Mouse (Mus musculus): Measurements from ENCODE around the gene Ube2g2. TPM values are rescaled to one million over a fixed set of nuclear protein-coding genes. Genes with fewer than 3 reads are reported as not detected.
A peak's percentile ranks its signal among the peaks of the same experiment; 100 is the strongest.

Ube2g2 gene
- 50.4 and 53.0 TPM in 2 replicates for polyA plus RNA-seq (2014; fragmentation: Nextera tagmentation; extraction: Ambion mirVana)

DNA sequence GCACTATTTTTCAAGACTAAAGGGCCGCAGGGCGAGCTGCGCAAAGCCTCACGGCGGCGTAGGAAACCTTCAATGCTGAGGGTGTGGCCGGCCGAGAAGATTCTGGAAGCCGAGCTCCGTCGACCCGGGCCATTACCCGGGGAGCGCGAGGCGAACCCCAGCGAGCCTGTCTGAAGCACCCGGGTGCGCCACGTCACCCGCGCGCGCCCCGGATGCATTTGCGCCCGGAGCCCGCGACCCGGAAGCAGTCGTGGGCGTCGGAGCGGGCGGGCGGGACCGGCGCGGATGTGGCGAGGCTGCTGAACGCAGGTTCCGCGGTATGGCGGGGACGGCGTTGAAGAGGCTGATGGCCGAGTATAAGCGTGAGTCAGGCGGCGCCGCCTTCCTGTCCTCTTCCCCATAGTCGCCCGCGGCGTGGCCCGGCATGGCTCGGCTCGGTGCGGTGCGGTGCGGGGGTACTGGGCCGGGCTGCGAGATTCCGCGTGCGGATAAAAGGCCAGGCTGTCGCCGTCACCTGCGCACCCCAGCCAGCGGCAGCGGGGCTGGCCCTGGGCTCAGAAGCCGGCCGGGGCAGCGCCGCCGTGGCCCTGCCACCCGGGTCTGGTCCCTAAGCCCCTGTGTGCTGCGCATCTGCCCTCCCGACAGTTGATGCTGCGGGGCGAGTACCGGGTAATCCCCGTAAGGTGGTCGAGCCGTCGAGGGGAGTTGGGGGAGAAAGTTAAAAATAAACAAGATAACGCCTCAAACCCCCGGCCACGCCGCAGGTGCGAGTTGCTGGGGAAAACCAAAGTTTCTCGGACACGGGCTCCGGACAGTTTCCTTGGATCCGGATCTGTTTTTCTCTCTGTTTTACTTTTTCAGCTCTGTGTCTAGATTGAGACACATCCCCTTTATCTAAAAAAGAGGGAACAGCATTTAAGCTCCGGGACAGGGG, at the start of gene Ube2g2:
Ube2g2 (plus strand) TSS at position 221 of the 934 bp plus-strand sequence.
- peak within 1 kb of the TSS; percentile 94 for H3K9ac ChIP-seq (ENCODE audit: low read length)
- under 1% methylated on average over 96 of the region's 96 CpGs for WGBS
- H3K9me3 ChIP-seq (ENCODE audit: control insufficient read depth, low read length): no peaks in the 10 kb centered on the region
- H3K27me3 ChIP-seq (ENCODE audit: control insufficient read depth, insufficient read depth, low read length): no peaks in the 10 kb centered on the region
- H3K4me1 ChIP-seq (ENCODE audit: control insufficient read depth in 2 of 2, insufficient read depth in 2 of 2, low read length in 2 of 2): peaks cover 14 to 29% of the 10 kb centered on the region in 2 experiments
- peak within 1 kb of the TSS; percentile 84 for H3K4me2 ChIP-seq (ENCODE audit: low read length)
- peaks cover 25% of the 10 kb centered on the region for H3K36me3 ChIP-seq (ENCODE audit: control insufficient read depth, insufficient read depth, low read length)
- H3K27ac ChIP-seq (replicated peaks in 1 of 2; ENCODE audit: control insufficient read depth in 1 of 2, insufficient read depth in 1 of 2, low read depth in 2 of 2, low read length in 2 of 2): peak within 1 kb of the TSS; percentile 76 to 83
- peak; percentile 84 for ATAC-seq (ENCODE audit: insufficient number of reproducible peaks, insufficient read depth, low FRiP score, low read depth)
- H3K4me3 ChIP-seq (ENCODE audit: control insufficient read depth in 1 of 2, insufficient read depth in 1 of 2, low read depth in 1 of 2, low read length in 2 of 2): peak within 1 kb of the TSS; percentile 90 to 98

DNA sequence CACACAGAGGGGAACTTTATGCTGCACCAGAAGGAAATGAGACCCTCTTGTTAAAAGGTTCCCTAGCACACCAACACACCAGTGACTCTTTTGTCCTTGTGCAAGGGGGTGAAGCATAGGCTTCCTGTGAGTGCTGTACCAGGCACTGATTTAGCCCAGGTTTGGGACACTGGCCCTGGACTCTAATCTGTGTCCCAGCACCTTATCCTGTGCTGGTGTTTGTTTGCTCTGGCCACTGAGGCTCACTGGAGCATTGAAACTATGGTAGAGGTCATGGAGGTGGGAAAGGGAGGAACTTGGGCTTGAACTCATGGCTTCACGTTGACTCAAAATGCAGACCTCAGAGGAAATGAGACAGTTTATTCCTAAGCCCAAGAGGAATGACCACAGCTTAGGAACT, 48.9 kb upstream of the Ube2g2 start:
- H3K9me3 ChIP-seq (ENCODE audit: control insufficient read depth, low read length): no peaks in the 10 kb centered on the region
- no peak overlapping the region for H3K4me2 ChIP-seq (ENCODE audit: low read length)
- no peak overlapping the region for H3K27ac ChIP-seq (replicated peaks in 1 of 2; ENCODE audit: control insufficient read depth in 1 of 2, insufficient read depth in 1 of 2, low read depth in 2 of 2, low read length in 2 of 2)
- H3K4me1 ChIP-seq (ENCODE audit: control insufficient read depth in 2 of 2, insufficient read depth in 2 of 2, low read length in 2 of 2): no peaks in the 10 kb centered on the region; a peak in 1 of 4 replicates
- no peak overlapping the region for H3K4me3 ChIP-seq (ENCODE audit: control insufficient read depth in 1 of 2, insufficient read depth in 1 of 2, low read depth in 1 of 2, low read length in 2 of 2)
- WGBS: 100% methylated on average over 1 of the region's 1 CpGs
- no peak overlapping the region for H3K9ac ChIP-seq (ENCODE audit: low read length)
- H3K27me3 ChIP-seq (ENCODE audit: control insufficient read depth, insufficient read depth, low read length): no peaks in the 10 kb centered on the region
- no peaks in the 10 kb centered on the region for H3K36me3 ChIP-seq (ENCODE audit: control insufficient read depth, insufficient read depth, low read length)
- ATAC-seq (ENCODE audit: insufficient number of reproducible peaks, insufficient read depth, low FRiP score, low read depth): no peak

- ATAC-seq (ENCODE audit: insufficient number of reproducible peaks, insufficient read depth, low FRiP score, low read depth): no peak
- WGBS: 50% methylated on average over 10 of the region's 10 CpGs
Measured at GRCm38 (mm10) chr10:77580027-77580920, 41.8 kb upstream of the Ube2g2 start.

DNA sequence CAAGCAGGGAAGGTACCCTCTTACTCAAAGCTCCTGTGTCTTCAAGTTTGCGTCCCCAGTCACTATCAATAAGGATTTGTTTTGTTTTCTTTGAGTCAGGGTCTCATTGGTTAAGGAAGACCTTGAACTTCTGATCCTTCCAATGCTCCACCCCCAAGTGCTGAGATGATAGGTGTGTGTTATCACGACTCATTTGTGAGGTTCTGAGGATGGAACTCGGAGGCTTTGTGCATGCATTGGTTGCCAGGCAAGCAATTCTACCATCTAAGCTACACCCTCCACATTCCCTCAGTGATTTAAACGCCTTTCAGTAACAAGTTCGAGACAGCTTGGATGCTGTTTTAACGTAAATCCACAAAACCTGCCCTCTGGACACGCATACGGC, 41.1 kb upstream of the Ube2g2 start:
- H3K27ac ChIP-seq (replicated peaks in 1 of 2; ENCODE audit: control insufficient read depth in 1 of 2, insufficient read depth in 1 of 2, low read depth in 2 of 2, low read length in 2 of 2): peak overlapping the region; percentile 82 to 95
- peaks cover 8 to 24% of the 10 kb centered on the region in 2 experiments for H3K4me1 ChIP-seq (ENCODE audit: control insufficient read depth in 2 of 2, insufficient read depth in 2 of 2, low read length in 2 of 2)
- ATAC-seq (ENCODE audit: insufficient number of reproducible peaks, insufficient read depth, low FRiP score, low read depth): no peak
- peak overlapping the region; percentile 42 to 80 for H3K4me3 ChIP-seq (ENCODE audit: control insufficient read depth in 1 of 2, insufficient read depth in 1 of 2, low read depth in 1 of 2, low read length in 2 of 2)
- WGBS: 4% methylated on average over 8 of the region's 8 CpGs
- no peaks in the 10 kb centered on the region for H3K27me3 ChIP-seq (ENCODE audit: control insufficient read depth, insufficient read depth, low read length)
- H3K9ac ChIP-seq (ENCODE audit: low read length): peak overlapping the region; percentile 69
- peaks cover 4% of the 10 kb centered on the region; the same call in 1 of the 2 replicates for H3K36me3 ChIP-seq (ENCODE audit: control insufficient read depth, insufficient read depth, low read length)
- H3K4me2 ChIP-seq (ENCODE audit: low read length): peak overlapping the region; percentile 84
- H3K9me3 ChIP-seq (ENCODE audit: control insufficient read depth, low read length): no peaks in the 10 kb centered on the region

More at GRCm38 (mm10) chr10:77580027-77580920, 41.8 kb upstream of the Ube2g2 start:
- Histone ChIP-seq H3K4me3 (ENCODE audit: control insufficient read depth in 1 of 2, insufficient read depth in 1 of 2, low read depth in 1 of 2, low read length in 2 of 2) (no peak overlapping the region), H3K36me3 (ENCODE audit: control insufficient read depth, insufficient read depth, low read length) (no peaks in the 10 kb centered on the region), H3K27me3 (ENCODE audit: control insufficient read depth, insufficient read depth, low read length) (no peaks in the 10 kb centered on the region), H3K4me1 (ENCODE audit: control insufficient read depth in 2 of 2, insufficient read depth in 2 of 2, low read length in 2 of 2) (peaks cover 8 to 21% of the 10 kb centered on the region in 2 experiments), H3K9me3 (ENCODE audit: control insufficient read depth, low read length) (no peaks in the 10 kb centered on the region), H3K27ac (replicated peaks in 1 of 2; ENCODE audit: control insufficient read depth in 1 of 2, insufficient read depth in 1 of 2, low read depth in 2 of 2, low read length in 2 of 2) (peak overlapping the region; percentile 37 to 60), H3K9ac (ENCODE audit: low read length) (peak overlapping the region; percentile 69; the same call in 1 of the 2 replicates), H3K4me2 (ENCODE audit: low read length) (peak overlapping the region; percentile 84; the same call in 1 of the 2 replicates)

DNA sequence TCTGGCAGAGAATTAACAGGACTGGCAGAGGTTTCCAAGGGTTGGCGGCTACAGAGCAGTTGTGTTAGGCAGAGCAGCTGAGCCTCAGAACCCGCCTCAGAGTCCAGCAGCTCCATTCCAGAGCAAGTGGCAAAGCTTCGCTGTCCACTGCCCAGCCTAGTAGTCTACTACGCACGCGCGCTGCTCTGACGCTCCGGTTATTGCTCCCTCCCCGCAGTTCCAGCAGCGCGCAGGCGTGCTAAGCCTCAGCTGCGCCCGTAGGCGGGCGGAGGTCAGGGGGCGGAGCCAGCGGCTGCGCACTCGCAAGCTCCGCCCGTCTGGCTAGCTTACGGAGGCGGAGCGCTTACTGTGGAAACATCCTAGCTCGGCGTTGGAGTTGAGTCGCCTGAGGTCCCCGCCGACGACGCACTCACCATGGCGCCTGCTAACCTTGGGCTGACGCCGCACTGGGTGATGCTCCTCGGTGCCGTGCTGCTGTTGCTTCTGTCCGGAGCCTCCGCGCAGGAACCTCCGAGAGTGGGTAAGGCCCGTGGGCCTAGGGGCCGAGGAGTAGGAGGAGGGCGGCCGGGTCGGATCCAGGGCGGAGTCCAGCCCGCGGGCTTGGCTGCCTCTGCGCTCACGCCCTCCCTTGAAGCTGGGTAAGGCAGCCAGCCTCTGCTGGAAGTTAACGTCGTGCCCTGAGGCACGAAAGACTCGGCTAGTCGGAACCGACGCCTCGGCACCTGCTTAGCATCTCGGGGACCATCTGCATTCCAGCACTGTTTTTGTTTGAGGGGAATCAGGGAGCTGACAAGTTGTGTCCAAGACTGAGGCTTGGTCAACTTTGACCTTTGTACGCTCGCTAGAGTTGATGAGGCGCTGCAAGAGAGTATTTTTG, 40.4 kb upstream of the Ube2g2 start, which contains the start of gene Pttg1ip:
Pttg1ip (plus strand) TSS at position 313 of the 877 bp plus-strand sequence.
- under 1% methylated on average over 64 of the region's 64 CpGs for WGBS
- peak within 1 kb of the TSS; percentile 89 for H3K9ac ChIP-seq (ENCODE audit: low read length)
- H3K27ac ChIP-seq (replicated peaks in 1 of 2; ENCODE audit: control insufficient read depth in 1 of 2, insufficient read depth in 1 of 2, low read depth in 2 of 2, low read length in 2 of 2): peak within 1 kb of the TSS; percentile 92 to 95
- peak within 1 kb of the TSS; percentile 79 to 80 for H3K4me3 ChIP-seq (ENCODE audit: control insufficient read depth in 1 of 2, insufficient read depth in 1 of 2, low read depth in 1 of 2, low read length in 2 of 2)
- H3K27me3 ChIP-seq (ENCODE audit: control insufficient read depth, insufficient read depth, low read length): no peaks in the 10 kb centered on the region
- H3K36me3 ChIP-seq (ENCODE audit: control insufficient read depth, insufficient read depth, low read length): peaks cover 9% of the 10 kb centered on the region; the same call in 1 of the 2 replicates
- peak within 1 kb of the TSS; percentile 84 for H3K4me2 ChIP-seq (ENCODE audit: low read length)
- H3K4me1 ChIP-seq (ENCODE audit: control insufficient read depth in 2 of 2, insufficient read depth in 2 of 2, low read length in 2 of 2): peaks cover 8 to 30% of the 10 kb centered on the region in 2 experiments
- no peaks in the 10 kb centered on the region for H3K9me3 ChIP-seq (ENCODE audit: control insufficient read depth, low read length)
- peak; percentile 95 for ATAC-seq (ENCODE audit: insufficient number of reproducible peaks, insufficient read depth, low FRiP score, low read depth)

DNA sequence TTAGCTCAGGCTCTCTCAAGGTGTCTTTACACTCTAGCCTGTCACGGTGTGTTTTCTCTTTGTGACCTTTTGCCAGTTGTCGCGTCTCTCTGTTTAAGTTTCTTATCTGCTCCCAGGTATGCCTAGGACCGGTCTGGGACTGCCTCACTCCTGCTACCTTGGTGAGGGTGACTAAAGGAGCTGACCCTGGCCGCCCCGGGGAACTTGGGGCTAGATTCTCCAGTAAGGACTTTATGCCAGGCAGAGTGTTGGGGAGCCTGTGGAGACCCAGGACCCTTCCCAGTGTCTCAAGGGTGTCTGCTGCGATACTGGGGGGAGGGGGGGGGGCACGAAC, 39.8 kb upstream of the Ube2g2 start:
- WGBS: 6% methylated on average over 8 of the region's 8 CpGs
- peaks cover 9 to 33% of the 10 kb centered on the region in 2 experiments for H3K4me1 ChIP-seq (ENCODE audit: control insufficient read depth in 2 of 2, insufficient read depth in 2 of 2, low read length in 2 of 2)
- H3K9me3 ChIP-seq (ENCODE audit: control insufficient read depth, low read length): no peaks in the 10 kb centered on the region
- ATAC-seq (ENCODE audit: insufficient number of reproducible peaks, insufficient read depth, low FRiP score, low read depth): no peak
- no peaks in the 10 kb centered on the region for H3K27me3 ChIP-seq (ENCODE audit: control insufficient read depth, insufficient read depth, low read length)
- H3K4me3 ChIP-seq (ENCODE audit: control insufficient read depth in 1 of 2, insufficient read depth in 1 of 2, low read depth in 1 of 2, low read length in 2 of 2): peak overlapping the region; percentile 79 to 80
- peak overlapping the region; percentile 89 for H3K9ac ChIP-seq (ENCODE audit: low read length)
- H3K4me2 ChIP-seq (ENCODE audit: low read length): peak overlapping the region; percentile 84
- peak overlapping the region; percentile 92 to 95; a peak in 3 of 4 replicates for H3K27ac ChIP-seq (replicated peaks in 1 of 2; ENCODE audit: control insufficient read depth in 1 of 2, insufficient read depth in 1 of 2, low read depth in 2 of 2, low read length in 2 of 2)
- H3K36me3 ChIP-seq (ENCODE audit: control insufficient read depth, insufficient read depth, low read length): peaks cover 15% of the 10 kb centered on the region; the same call in 1 of the 2 replicates
